Mouse (Mus musculus): Measurements from ENCODE around the gene Fbxl14. TPM values are rescaled to one million over a fixed set of nuclear protein-coding genes. Genes with fewer than 3 reads are reported as not detected.

Gene Fbxl14
- polyA plus RNA-seq, 2 experiments, result 3.9 to 16.3 TPM

DNA sequence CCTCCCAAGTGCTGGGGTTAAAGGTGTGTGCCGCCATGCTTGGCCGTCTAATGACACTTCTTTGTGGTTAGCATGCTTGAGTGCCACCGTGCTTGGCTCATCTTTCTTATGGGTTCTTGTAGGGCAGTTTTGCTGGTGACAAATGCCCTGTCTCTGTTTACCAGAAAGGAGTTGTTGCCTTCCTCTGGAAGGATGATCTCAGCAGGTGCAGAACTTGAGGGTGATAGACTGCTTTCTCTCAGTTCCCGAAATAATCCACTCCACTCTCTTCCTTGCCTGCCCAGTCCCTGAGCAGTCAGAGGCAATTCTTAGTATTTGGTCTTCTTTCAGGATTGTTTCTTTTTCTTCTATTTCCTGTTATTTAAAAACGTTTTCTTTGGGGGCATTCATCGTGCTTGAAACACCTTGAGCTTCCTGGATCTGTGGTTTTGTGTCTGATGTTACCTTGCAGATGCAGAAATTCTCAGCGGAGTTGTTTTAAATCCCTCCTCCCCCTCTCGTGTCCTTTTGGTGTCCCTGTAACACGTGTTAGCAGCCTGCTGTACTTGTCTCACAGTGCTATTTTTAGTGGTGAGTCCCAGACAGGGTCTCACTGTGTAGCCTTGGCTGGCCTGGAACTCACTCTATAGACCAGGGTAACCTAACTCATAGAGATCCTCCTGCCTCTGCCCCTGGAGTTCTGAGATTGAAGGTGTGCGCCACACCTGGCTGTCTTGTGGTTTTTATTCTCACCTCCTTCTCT lies 29.3 kb downstream of the Fbxl14 start:
- H3K9ac ChIP-seq (replicated peaks), result no peak overlapping the region
- WGBS (ENCODE audit: insufficient replicate concordance), result 50% methylated on average over 10 of the region's 10 CpGs
- no peaks in the 10 kb centered on the region for H3K27me3 ChIP-seq (ENCODE audit: control insufficient read depth, insufficient read depth, low read length)
- no peak overlapping the region for H3K4me3 ChIP-seq (ENCODE audit: insufficient read depth in 1 of 2, low read depth in 2 of 2, low read length in 2 of 2)
- ATAC-seq (ENCODE audit: insufficient read depth) (no peak), DNase-seq (ENCODE audit: low read depth in 3 of 3, low spot score in 3 of 3) (no peak)
- H3K27ac ChIP-seq, result no peak overlapping the region
- no peaks in the 10 kb centered on the region for H3K4me1 ChIP-seq (replicated peaks; ENCODE audit: control insufficient read depth in 2 of 2, insufficient read depth in 2 of 2, low read length in 1 of 2)
- TF ChIP-seq CTCF (IDR thresholded peaks at IDR 0.05; ENCODE audit: low read depth) (no peak), EP300 (IDR thresholded peaks at IDR 0.05; ENCODE audit: low read depth) (no peak)
- no peak overlapping the region for H3K4me2 ChIP-seq (ENCODE audit: low read depth)
- no peaks in the 10 kb centered on the region for H3K36me3 ChIP-seq (replicated peaks; ENCODE audit: control insufficient read depth, insufficient read depth, low read depth)
- no peaks in the 10 kb centered on the region for H3K9me3 ChIP-seq (ENCODE audit: control insufficient read depth, low read length)

DNA sequence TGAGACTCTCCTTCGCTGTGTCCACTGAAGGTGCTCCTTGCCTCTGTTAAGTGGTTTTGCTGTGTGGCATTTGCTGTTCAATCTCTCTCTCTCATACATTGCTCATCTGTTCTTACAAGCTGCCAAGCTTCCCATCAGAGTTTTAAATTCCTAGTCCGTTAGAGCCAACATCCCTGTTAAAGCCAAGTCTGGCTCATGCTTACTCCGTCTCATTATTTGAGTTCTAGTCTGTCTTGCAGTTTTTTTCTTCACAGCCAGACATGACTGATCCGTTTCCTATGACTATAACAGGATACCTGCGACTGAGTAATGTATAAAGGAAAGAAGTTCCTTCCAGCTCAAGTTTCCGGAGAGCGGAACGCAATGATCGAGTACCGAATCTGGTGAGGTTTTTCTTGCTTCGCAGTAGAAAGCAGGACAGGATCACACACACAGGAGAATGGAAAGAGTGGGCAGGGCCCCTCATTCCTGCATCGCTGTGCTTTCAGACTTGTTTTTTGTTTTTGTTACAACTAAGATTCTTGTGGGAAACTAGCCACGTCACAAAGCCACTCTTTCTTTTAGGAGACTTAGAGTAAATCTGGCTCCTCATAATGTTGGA lies 30.1 kb downstream of the Fbxl14 start:
- WGBS (ENCODE audit: insufficient replicate concordance), result 79% methylated on average over 13 of the region's 13 CpGs
- DNase-seq (ENCODE audit: low read depth in 3 of 3, low spot score in 3 of 3), result no peak
- no peaks in the 10 kb centered on the region for H3K9me3 ChIP-seq (ENCODE audit: control insufficient read depth, low read length)

DNA sequence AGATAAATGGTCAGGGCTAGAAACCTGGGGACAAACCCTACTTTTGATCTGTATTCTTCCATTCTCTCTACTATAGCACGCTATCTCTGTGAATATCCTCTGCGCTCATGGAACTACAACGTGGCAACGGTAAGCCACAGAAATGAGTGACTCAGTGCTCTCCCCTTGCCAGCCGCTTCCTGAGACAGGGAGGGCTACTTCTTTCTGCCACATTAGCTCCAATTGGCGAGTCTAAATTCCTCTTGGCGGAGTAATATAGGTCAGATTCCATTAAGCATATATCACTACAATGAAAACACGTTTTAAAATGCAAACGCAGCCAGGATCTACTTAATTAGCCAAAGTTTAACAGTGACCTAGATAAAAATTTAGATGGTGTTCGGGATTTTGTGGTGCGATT lies 33.2 kb downstream of the Fbxl14 start:
- H3K36me3 ChIP-seq (replicated peaks; ENCODE audit: control insufficient read depth, insufficient read depth, low read depth), result no peaks in the 10 kb centered on the region
- H3K4me2 ChIP-seq (ENCODE audit: low read depth), result no peak overlapping the region
- no peak overlapping the region for H3K4me3 ChIP-seq (ENCODE audit: insufficient read depth in 1 of 2, low read depth in 2 of 2, low read length in 2 of 2)
- no peaks in the 10 kb centered on the region for H3K27me3 ChIP-seq (ENCODE audit: control insufficient read depth, insufficient read depth, low read length)
- no peaks in the 10 kb centered on the region for H3K4me1 ChIP-seq (replicated peaks; ENCODE audit: control insufficient read depth in 2 of 2, insufficient read depth in 2 of 2, low read length in 1 of 2)
- no peak overlapping the region for H3K27ac ChIP-seq
- 61% methylated on average over 11 of the region's 11 CpGs for WGBS (ENCODE audit: insufficient replicate concordance)
- no peak for TF ChIP-seq CTCF (IDR thresholded peaks at IDR 0.05; ENCODE audit: low read depth)
- no peak for TF ChIP-seq EP300 (IDR thresholded peaks at IDR 0.05; ENCODE audit: low read depth)
- ATAC-seq (ENCODE audit: insufficient read depth), result no peak
- H3K9ac ChIP-seq (replicated peaks), result no peak overlapping the region
- no peak for DNase-seq (ENCODE audit: low read depth in 3 of 3, low spot score in 3 of 3)
- no peaks in the 10 kb centered on the region for H3K9me3 ChIP-seq (ENCODE audit: control insufficient read depth, low read length)

More for the DNA sequence above, 30.1 kb downstream of the Fbxl14 start:
- TF ChIP-seq EP300 (IDR thresholded peaks at IDR 0.05; ENCODE audit: low read depth), result no peak
- TF ChIP-seq CTCF (IDR thresholded peaks at IDR 0.05; ENCODE audit: low read depth), result no peak
- Histone ChIP-seq H3K36me3 (replicated peaks; ENCODE audit: control insufficient read depth, insufficient read depth, low read depth) (no peaks in the 10 kb centered on the region), H3K27ac (no peak overlapping the region), H3K4me2 (ENCODE audit: low read depth) (no peak overlapping the region), H3K4me3 (ENCODE audit: insufficient read depth in 1 of 2, low read depth in 2 of 2, low read length in 2 of 2) (no peak overlapping the region), H3K4me1 (replicated peaks; ENCODE audit: control insufficient read depth in 2 of 2, insufficient read depth in 2 of 2, low read length in 1 of 2) (no peaks in the 10 kb centered on the region), H3K9ac (replicated peaks) (no peak overlapping the region), H3K27me3 (ENCODE audit: control insufficient read depth, insufficient read depth, low read length) (no peaks in the 10 kb centered on the region)
- ATAC-seq (ENCODE audit: insufficient read depth), result no peak

DNA sequence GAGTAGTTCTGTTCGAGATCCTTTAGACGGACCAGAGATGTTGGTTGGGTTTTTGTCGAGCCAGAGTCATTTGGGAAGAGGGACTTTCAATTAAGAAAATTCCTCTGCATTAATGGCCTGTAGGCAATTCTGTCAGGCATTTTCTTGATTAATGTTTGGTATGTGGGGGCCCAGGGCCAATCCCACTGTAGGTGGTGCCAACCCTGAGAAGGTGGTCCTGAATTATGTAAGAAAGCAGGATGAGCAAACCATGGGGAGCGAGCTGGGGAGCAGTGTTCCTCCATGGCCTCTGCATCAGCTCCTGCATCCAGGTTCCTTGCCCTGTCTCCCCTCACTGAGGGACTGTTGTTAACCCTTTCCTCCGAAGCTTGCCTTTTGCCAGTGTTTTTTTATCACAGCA lies 34.0 kb downstream of the Fbxl14 start:
- H3K36me3 ChIP-seq (replicated peaks; ENCODE audit: control insufficient read depth, insufficient read depth, low read depth), result no peaks in the 10 kb centered on the region
- no peak overlapping the region for H3K9ac ChIP-seq (replicated peaks)
- DNase-seq (ENCODE audit: low read depth in 3 of 3, low spot score in 3 of 3) (no peak), ATAC-seq (ENCODE audit: insufficient read depth) (no peak)
- no peaks in the 10 kb centered on the region for H3K27me3 ChIP-seq (ENCODE audit: control insufficient read depth, insufficient read depth, low read length)
- no peaks in the 10 kb centered on the region for H3K9me3 ChIP-seq (ENCODE audit: control insufficient read depth, low read length)
- H3K4me3 ChIP-seq (ENCODE audit: insufficient read depth in 1 of 2, low read depth in 2 of 2, low read length in 2 of 2), result no peak overlapping the region
- H3K27ac ChIP-seq, result no peak overlapping the region
- no peaks in the 10 kb centered on the region for H3K4me1 ChIP-seq (replicated peaks; ENCODE audit: control insufficient read depth in 2 of 2, insufficient read depth in 2 of 2, low read length in 1 of 2)
- TF ChIP-seq EP300 (IDR thresholded peaks at IDR 0.05; ENCODE audit: low read depth) (no peak), CTCF (IDR thresholded peaks at IDR 0.05; ENCODE audit: low read depth) (no peak)
- H3K4me2 ChIP-seq (ENCODE audit: low read depth), result no peak overlapping the region
- WGBS (ENCODE audit: insufficient replicate concordance), result 57% methylated on average over 5 of the region's 5 CpGs

DNA sequence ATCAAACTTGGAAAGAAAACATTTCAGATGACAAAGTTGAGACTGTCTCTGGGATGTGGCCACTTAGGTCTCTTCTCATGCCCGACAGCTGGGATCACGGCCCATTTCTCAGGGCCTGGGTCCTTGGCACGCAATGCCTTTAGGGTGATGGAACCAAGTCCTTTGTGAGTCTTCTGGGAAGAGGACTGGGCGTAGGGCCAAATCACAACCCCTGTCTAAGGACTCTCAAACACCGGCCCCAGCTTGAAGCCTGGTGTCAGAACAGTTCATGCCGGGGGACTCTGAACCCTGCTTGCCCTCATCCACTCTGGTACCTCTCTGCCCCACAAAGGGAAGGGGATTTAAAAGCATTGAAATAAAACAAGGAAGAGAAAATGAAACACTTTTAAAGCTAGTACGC lies 34.6 kb downstream of the Fbxl14 start:
- DNase-seq (ENCODE audit: low read depth in 3 of 3, low spot score in 3 of 3) (no peak), ATAC-seq (ENCODE audit: insufficient read depth) (no peak)
- Histone ChIP-seq H3K4me3 (ENCODE audit: insufficient read depth in 1 of 2, low read depth in 2 of 2, low read length in 2 of 2) (no peak overlapping the region), H3K27ac (no peak overlapping the region), H3K36me3 (replicated peaks; ENCODE audit: control insufficient read depth, insufficient read depth, low read depth) (no peaks in the 10 kb centered on the region), H3K9ac (replicated peaks) (no peak overlapping the region), H3K4me1 (replicated peaks; ENCODE audit: control insufficient read depth in 2 of 2, insufficient read depth in 2 of 2, low read length in 1 of 2) (no peaks in the 10 kb centered on the region), H3K27me3 (ENCODE audit: control insufficient read depth, insufficient read depth, low read length) (no peaks in the 10 kb centered on the region), H3K9me3 (ENCODE audit: control insufficient read depth, low read length) (no peaks in the 10 kb centered on the region), H3K4me2 (ENCODE audit: low read depth) (no peak overlapping the region)
- WGBS (ENCODE audit: insufficient replicate concordance), result 83% methylated on average over 7 of the region's 7 CpGs
- TF ChIP-seq CTCF (IDR thresholded peaks at IDR 0.05; ENCODE audit: low read depth), result no peak
- TF ChIP-seq EP300 (IDR thresholded peaks at IDR 0.05; ENCODE audit: low read depth), result no peak
